In genomic region chr2:28134605-28135004, GRCm38 (mm10) we compare ENCODE assay signal across 24 mouse cellular contexts. TPM values are rescaled to one million over a fixed set of nuclear protein-coding genes. Genes with fewer than 3 reads are reported as not detected.
"Had no signal": no experiment of that assay in that cellular context is flagged by ENCODE, and none has a peak within 500 bp of the region (broad histone marks: within the 10 kb centered on the region; RNA-seq: fewer than 3 reads in every experiment).

No protein-coding gene starts in this region.

- H3K36me3 ChIP-seq: embryonic facial prominence, embryonic 10.5 days; embryonic facial prominence, embryonic 12.5 days; embryonic facial prominence, embryonic 13.5 days; embryonic facial prominence, embryonic 15.5 days; forebrain, embryonic 10.5 days; forebrain, embryonic 12.5 days; forebrain, embryonic 15.5 days had no signal

- H3K4me3 ChIP-seq: embryonic facial prominence, embryonic 10.5 days; embryonic facial prominence, embryonic 12.5 days; embryonic facial prominence, embryonic 13.5 days; embryonic facial prominence, embryonic 15.5 days; erythroblast, embryonic 14.5 days; forebrain, embryonic 10.5 days; forebrain, embryonic 12.5 days; forebrain, embryonic 13.5 days; forebrain, embryonic 15.5 days; gastrocnemius, adult 2 months; heart, adult 2 months had no signal

- DNase-seq: embryo, embryonic 11 days; forebrain, postnatal 0 days; gastrocnemius, adult 2 months; gastrocnemius, postnatal 10 days; gastrocnemius, postnatal 14 days; gastrocnemius, postnatal 25 days; gastrocnemius, postnatal 36 days; heart, adult 11 months; heart, adult 18-20 months; heart, adult 2 months had no signal

- H3K27me3 ChIP-seq: embryonic facial prominence, embryonic 12.5 days; embryonic facial prominence, embryonic 13.5 days; embryonic facial prominence, embryonic 15.5 days; forebrain, embryonic 12.5 days; forebrain, embryonic 13.5 days; forebrain, embryonic 15.5 days had no signal

RNA-seq across cellular contexts. Expression of gene Fcnb, which starts 49.9 kb away (rescaled TPM):
- polyA plus RNA-seq: cortical plate, adult 2 months; embryonic facial prominence, embryonic 10.5 days; embryonic facial prominence, embryonic 12.5 days; embryonic facial prominence, embryonic 13.5 days; erythroblast, embryonic 14.5 days; forebrain, embryonic 10.5 days; forebrain, embryonic 13.5 days; forebrain, embryonic 14.5 days; forebrain, embryonic 16.5 days; forebrain, postnatal 0 days; frontal cortex, adult 2 months; gonadal fat pad, adult 2 months; heart, adult 2 months had no signal
